Mouse (Mus musculus): ENCODE results near the gene Scarf2. TPM values are rescaled to one million over a fixed set of nuclear protein-coding genes. Genes with fewer than 3 reads are reported as not detected.

Scarf2 gene
- polyA plus RNA-seq, 2 experiments, result 51.3 to 232 TPM

DNA sequence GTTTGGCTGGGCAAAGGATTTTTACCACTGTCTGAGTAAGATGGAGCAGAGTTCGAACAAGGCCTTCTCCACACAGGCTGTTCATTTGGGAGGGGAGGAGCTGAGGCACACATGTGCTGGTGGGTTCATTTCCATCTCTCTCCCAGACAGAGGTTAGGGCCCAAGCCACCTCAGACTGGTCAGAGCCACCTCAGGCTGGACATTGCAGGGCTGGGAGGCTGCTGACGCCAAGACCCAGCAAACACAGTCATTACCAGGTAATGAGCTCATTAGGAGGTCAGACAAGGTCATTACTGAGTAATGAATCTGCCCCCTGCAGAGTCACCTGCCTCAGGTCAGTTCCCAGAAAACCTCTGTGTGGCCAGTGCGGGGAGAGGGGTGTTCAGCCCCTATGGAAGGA lies 31.8 kb downstream of the Scarf2 start:
- Histone ChIP-seq H3K27me3 (ENCODE audit: control insufficient read depth, insufficient read depth, low read length) (0 out of 2 replicates have a peak, but pooled peaks cover 9% of the 10 kb centered on the region), H3K9me3 (ENCODE audit: control insufficient read depth, low read length) (no peaks in the 10 kb centered on the region), H3K4me1 (ENCODE audit: control insufficient read depth, insufficient read depth, low read length) (peaks cover 7% of the 10 kb centered on the region), H3K36me3 (ENCODE audit: control insufficient read depth, insufficient read depth, low read length) (no peaks in the 10 kb centered on the region), H3K27ac (replicated peaks; ENCODE audit: low read depth, low read length) (no peak overlapping the region), H3K4me2 (replicated peaks; ENCODE audit: low read depth, low read length, severe bottlenecking) (no peak overlapping the region), H3K4me3 (replicated peaks; ENCODE audit: low read length) (no peak overlapping the region), H3K9ac (ENCODE audit: low read depth, low read length, severe bottlenecking) (no peak overlapping the region)
- 19% methylated on average over 3 of the region's 3 CpGs for WGBS
- TF ChIP-seq POLR2A (IDR thresholded peaks at IDR 0.05; ENCODE audit: borderline replicate concordance, extremely low read depth, insufficient read depth, insufficient read length), result no peak
- ATAC-seq (ENCODE audit: low FRiP score, low read depth) (no peak), DNase-seq (ENCODE audit: low spot score) (no peak)

DNA sequence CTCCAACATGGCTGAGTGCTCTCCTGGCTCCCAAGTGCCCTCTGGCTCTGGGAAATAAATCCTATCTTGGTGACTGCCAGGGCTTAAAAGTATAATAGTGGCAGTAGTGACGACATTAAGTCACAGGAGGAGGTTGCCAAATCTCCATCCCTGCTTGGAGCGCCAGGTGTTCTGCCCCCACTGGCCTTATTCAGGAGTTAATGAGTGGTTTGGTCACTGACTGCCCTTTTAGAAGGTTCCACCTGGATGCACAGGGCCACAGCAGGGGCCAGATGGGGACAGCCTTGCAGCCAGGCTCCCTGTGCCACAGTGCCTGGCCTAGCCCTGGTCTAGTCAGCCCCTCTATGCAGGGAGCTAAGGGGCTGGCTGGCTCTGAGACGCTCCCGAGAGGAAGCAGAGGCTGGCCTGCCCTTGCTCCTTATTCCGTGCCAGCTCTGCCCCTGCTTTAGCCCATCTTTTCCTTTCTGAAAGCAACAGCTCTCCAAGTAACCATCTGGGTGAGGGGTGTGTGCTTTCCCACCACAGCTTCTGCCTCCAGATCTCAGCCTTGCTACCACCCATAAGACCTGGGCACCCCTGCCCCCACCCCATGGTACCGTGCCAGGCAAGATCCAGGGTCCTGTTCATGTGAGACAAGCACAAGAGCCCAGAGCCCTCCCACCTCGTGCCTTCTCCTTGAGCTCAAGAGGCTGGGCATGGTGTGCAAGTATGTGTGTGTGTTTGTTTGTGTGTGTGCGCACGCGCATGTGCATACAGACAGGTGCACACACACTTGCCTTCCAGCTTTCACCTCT lies 33.5 kb downstream of the Scarf2 start:
- Histone ChIP-seq H3K4me1 (ENCODE audit: control insufficient read depth, insufficient read depth, low read length) (peaks cover 7% of the 10 kb centered on the region), H3K9me3 (ENCODE audit: control insufficient read depth, low read length) (no peaks in the 10 kb centered on the region), H3K36me3 (ENCODE audit: control insufficient read depth, insufficient read depth, low read length) (no peaks in the 10 kb centered on the region), H3K4me2 (replicated peaks; ENCODE audit: low read depth, low read length, severe bottlenecking) (no peak overlapping the region), H3K27ac (replicated peaks; ENCODE audit: low read depth, low read length) (no peak overlapping the region), H3K4me3 (replicated peaks; ENCODE audit: low read length) (no peak overlapping the region), H3K9ac (ENCODE audit: low read depth, low read length, severe bottlenecking) (peak overlapping the region; percentile 31; the same call in 1 of the 2 replicates), H3K27me3 (ENCODE audit: control insufficient read depth, insufficient read depth, low read length) (peaks cover 23% of the 10 kb centered on the region)
- ATAC-seq (ENCODE audit: low FRiP score, low read depth) (no peak), DNase-seq (ENCODE audit: low spot score) (no peak)
- TF ChIP-seq POLR2A (IDR thresholded peaks at IDR 0.05; ENCODE audit: borderline replicate concordance, extremely low read depth, insufficient read depth, insufficient read length), result no peak
- 65% methylated on average over 10 of the region's 10 CpGs for WGBS

DNA sequence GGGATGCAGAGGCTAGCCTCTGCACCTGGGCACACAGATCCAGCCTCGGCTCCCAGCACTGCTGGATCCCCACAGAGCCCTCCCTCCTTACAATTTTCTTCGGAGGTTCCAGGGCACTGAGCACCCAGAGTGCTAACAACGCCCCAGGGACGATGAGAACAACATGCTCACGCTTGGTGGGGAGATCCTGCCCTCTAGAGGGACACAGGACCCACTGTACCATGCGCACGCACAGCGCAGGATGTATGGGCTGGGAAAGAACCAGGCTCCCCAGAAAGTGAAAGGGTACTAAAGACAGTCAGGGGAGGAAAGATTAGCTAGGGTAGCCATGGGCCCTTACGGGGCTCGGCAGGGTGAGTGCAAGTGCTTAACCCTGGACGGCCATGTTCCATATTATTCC lies 34.7 kb downstream of the Scarf2 start:
- H3K9me3 ChIP-seq (ENCODE audit: control insufficient read depth, low read length), result no peaks in the 10 kb centered on the region
- peaks cover 7% of the 10 kb centered on the region for H3K4me1 ChIP-seq (ENCODE audit: control insufficient read depth, insufficient read depth, low read length)
- H3K9ac ChIP-seq (ENCODE audit: low read depth, low read length, severe bottlenecking), result no peak overlapping the region
- TF ChIP-seq POLR2A (IDR thresholded peaks at IDR 0.05; ENCODE audit: borderline replicate concordance, extremely low read depth, insufficient read depth, insufficient read length), result no peak
- 19% methylated on average over 11 of the region's 11 CpGs for WGBS
- no peak overlapping the region for H3K4me2 ChIP-seq (replicated peaks; ENCODE audit: low read depth, low read length, severe bottlenecking)
- ATAC-seq (ENCODE audit: low FRiP score, low read depth) (no peak), DNase-seq (ENCODE audit: low spot score) (no peak)
- H3K27me3 ChIP-seq (ENCODE audit: control insufficient read depth, insufficient read depth, low read length), result peaks cover 25% of the 10 kb centered on the region
- no peaks in the 10 kb centered on the region for H3K36me3 ChIP-seq (ENCODE audit: control insufficient read depth, insufficient read depth, low read length)
- H3K27ac ChIP-seq (replicated peaks; ENCODE audit: low read depth, low read length), result no peak overlapping the region
- no peak overlapping the region for H3K4me3 ChIP-seq (replicated peaks; ENCODE audit: low read length)

DNA sequence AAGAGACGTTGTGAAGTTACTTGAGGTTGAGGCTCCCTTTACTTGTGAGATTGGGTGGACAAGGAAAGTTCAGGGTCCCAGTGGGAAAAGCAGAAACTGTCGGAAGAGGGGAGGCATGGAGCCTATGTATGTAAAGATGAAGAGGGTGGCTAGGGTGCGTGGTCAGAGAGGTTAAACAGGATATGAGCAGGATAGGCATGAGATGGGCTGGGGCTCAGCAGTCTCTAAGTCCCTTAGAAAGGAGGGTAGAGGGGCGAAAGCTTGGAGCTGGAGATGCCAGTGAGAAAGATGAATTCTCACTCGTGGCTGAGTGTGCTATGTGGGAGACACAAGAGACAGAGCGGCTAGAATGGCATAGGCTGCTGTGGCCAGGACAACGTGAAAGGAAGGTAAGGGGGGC lies 35.7 kb downstream of the Scarf2 start, which contains the start of gene B830017H08Rik:
B830017H08Rik (plus strand) TSS at position 301 of the 400 bp plus-strand sequence.
- no peak for TF ChIP-seq POLR2A (IDR thresholded peaks at IDR 0.05; ENCODE audit: borderline replicate concordance, extremely low read depth, insufficient read depth, insufficient read length)
- Histone ChIP-seq H3K27me3 (ENCODE audit: control insufficient read depth, insufficient read depth, low read length) (peaks cover 25% of the 10 kb centered on the region), H3K9me3 (ENCODE audit: control insufficient read depth, low read length) (no peaks in the 10 kb centered on the region), H3K4me3 (replicated peaks; ENCODE audit: low read length) (peak within 1 kb of the TSS; percentile 60), H3K36me3 (ENCODE audit: control insufficient read depth, insufficient read depth, low read length) (no peaks in the 10 kb centered on the region), H3K9ac (ENCODE audit: low read depth, low read length, severe bottlenecking) (peak within 1 kb of the TSS; percentile 71), H3K4me1 (ENCODE audit: control insufficient read depth, insufficient read depth, low read length) (peaks cover 7% of the 10 kb centered on the region), H3K27ac (replicated peaks; ENCODE audit: low read depth, low read length) (peak within 1 kb of the TSS; percentile 33; the same call in 1 of the 2 replicates), H3K4me2 (replicated peaks; ENCODE audit: low read depth, low read length, severe bottlenecking) (peak within 1 kb of the TSS; percentile 98)
- DNase-seq (ENCODE audit: low spot score), result no peak
- 21% methylated on average over 7 of the region's 7 CpGs for WGBS
- ATAC-seq (ENCODE audit: low FRiP score, low read depth), result no peak

DNA sequence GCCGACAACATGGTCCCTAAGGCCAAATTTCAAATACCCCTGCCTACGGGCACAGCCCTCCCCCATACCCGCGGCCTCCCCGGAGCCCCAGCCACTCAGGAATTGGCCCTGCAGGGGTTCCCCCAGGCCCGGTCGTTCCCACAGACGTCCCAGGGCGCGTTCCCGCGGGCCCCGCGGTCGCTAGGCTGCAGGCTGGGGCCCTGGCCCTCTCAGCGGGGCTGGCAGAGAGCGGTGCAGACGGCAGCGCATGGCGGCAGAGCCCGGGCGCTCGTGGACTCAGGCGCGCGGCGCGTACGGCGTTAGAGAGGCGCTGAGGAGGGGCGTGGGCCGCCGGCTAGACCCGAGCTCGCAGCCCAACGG lies 36.2 kb downstream of the Scarf2 start:
- ATAC-seq (ENCODE audit: low FRiP score, low read depth), result peak; percentile 62
- Histone ChIP-seq H3K9ac (ENCODE audit: low read depth, low read length, severe bottlenecking) (peak overlapping the region; percentile 71), H3K27ac (replicated peaks; ENCODE audit: low read depth, low read length) (peak overlapping the region; percentile 33; the same call in 1 of the 2 replicates), H3K36me3 (ENCODE audit: control insufficient read depth, insufficient read depth, low read length) (no peaks in the 10 kb centered on the region), H3K9me3 (ENCODE audit: control insufficient read depth, low read length) (no peaks in the 10 kb centered on the region), H3K4me1 (ENCODE audit: control insufficient read depth, insufficient read depth, low read length) (peaks cover 7% of the 10 kb centered on the region), H3K4me3 (replicated peaks; ENCODE audit: low read length) (peak overlapping the region; percentile 60), H3K27me3 (ENCODE audit: control insufficient read depth, insufficient read depth, low read length) (peaks cover 25% of the 10 kb centered on the region), H3K4me2 (replicated peaks; ENCODE audit: low read depth, low read length, severe bottlenecking) (peak overlapping the region; percentile 98)
- TF ChIP-seq POLR2A (IDR thresholded peaks at IDR 0.05; ENCODE audit: borderline replicate concordance, extremely low read depth, insufficient read depth, insufficient read length), result no peak
- no peak for DNase-seq (ENCODE audit: low spot score)
- 4% methylated on average over 34 of the region's 37 CpGs for WGBS
